Mouse (Mus musculus): ENCODE measurements around the gene Harbi1. TPM values are rescaled to one million over a fixed set of nuclear protein-coding genes. Genes with fewer than 3 reads are reported as not detected.

The Harbi1 gene
- total RNA-seq, 1 experiment from 2014 or later: 8.9 TPM

Other genes with a start within 250 kb of the Harbi1 start
- 35.8 to 49.7 TPM (median 41.9 TPM) in 3 replicates for gene Ckap5, start 184.1 kb upstream of the Harbi1 start, total RNA-seq (2017)
- gene F2, start 74.4 kb upstream of the Harbi1 start, total RNA-seq (2017): 0.29 TPM in 1 of 3 replicates, not detected in the others
- gene Zfp408, start 61.1 kb upstream of the Harbi1 start, total RNA-seq (2017): 14.1 to 20.3 TPM (median 17.1 TPM) in 3 replicates
- 45.7 to 97.1 TPM (median 89.8 TPM) in 3 replicates for gene Arhgap1, start 61.0 kb upstream of the Harbi1 start, total RNA-seq (2017)
- 5.1 to 10.8 TPM (median 9.8 TPM) in 3 replicates for gene Atg13, start 276 bp upstream of the Harbi1 start, total RNA-seq (2017)
- gene Ambra1, start 19.3 kb downstream of the Harbi1 start, total RNA-seq (2017): 18.2 to 32.2 TPM (median 24.0 TPM) in 3 replicates
- gene Chrm4, start 216.4 kb downstream of the Harbi1 start, total RNA-seq (2017): 0.29 TPM in 1 of 3 replicates, not detected in the others
- gene Mdk, start 221.4 kb downstream of the Harbi1 start, total RNA-seq (2017): 10.2 TPM in 1 of 3 replicates, not detected in the others
- 0.29 to 0.97 TPM (median 0.32 TPM) in 3 replicates for gene Gm9821, start 234.9 kb downstream of the Harbi1 start, total RNA-seq (2017)

Measured in monocyte, adult 5-6 weeks (primary cell).